9 mouse cellular contexts compared by ENCODE assay signal in genomic region chr1:89104066-89104765, GRCm38 (mm10). TPM values are rescaled to one million over a fixed set of nuclear protein-coding genes. Genes with fewer than 3 reads are reported as not detected.
DNase-seq lines count a peak whose midpoint lies in the region; ATAC-seq lines count a peak whose summit lies in the region.
"Had no signal": no experiment of that assay in that cellular context is flagged by ENCODE, and none has a peak within 500 bp of the region (broad histone marks: within the 10 kb centered on the region; RNA-seq: fewer than 3 reads in every experiment).

No protein-coding gene starts in this region.

- ATAC-seq in intestine, embryonic 16.5 days = no peak
- ATAC-seq in intestine, embryonic 15.5 days = no peak
- no peak for ATAC-seq in stomach, embryonic 14.5 days (ENCODE audit: insufficient number of reproducible peaks, insufficient read depth, low FRiP score, low read depth)

- H3K4me2 ChIP-seq in intestine, embryonic 16.5 days (ENCODE audit: low read depth, low read length) = no peak overlapping the region
- no peak overlapping the region for H3K4me2 ChIP-seq in intestine, embryonic 15.5 days (replicated peaks)
- H3K4me2 ChIP-seq in stomach, embryonic 14.5 days (replicated peaks; ENCODE audit: low read depth, low read length) = no peak overlapping the region

- peak; percentile 52 to 64 for DNase-seq in heart, adult 18-20 months
- DNase-seq in kidney, postnatal 14 days = peak; percentile 86
- no peak for DNase-seq in layer of hippocampus, adult 9-10 months (ENCODE audit: low spot score)
- DNase-seq in layer of hippocampus, postnatal 36 days = no peak
- no peak for DNase-seq in spleen, postnatal 4 days (ENCODE audit: low spot score in 2 of 2)

- H3K27ac ChIP-seq in intestine, embryonic 16.5 days (ENCODE audit: low read length) = peak overlapping the region; percentile 43
- H3K27ac ChIP-seq in intestine, embryonic 15.5 days = no peak overlapping the region
- peak overlapping the region; percentile 7; the same call in 1 of the 2 replicates for H3K27ac ChIP-seq in stomach, embryonic 14.5 days (ENCODE audit: low read length)
- H3K27ac ChIP-seq: macrophage had no signal

- no peaks in the 10 kb centered on the region for H3K36me3 ChIP-seq in intestine, embryonic 16.5 days (ENCODE audit: control insufficient read depth, insufficient read depth, low read length)
- no peaks in the 10 kb centered on the region for H3K36me3 ChIP-seq in intestine, embryonic 15.5 days
- no peaks in the 10 kb centered on the region for H3K36me3 ChIP-seq in stomach, embryonic 14.5 days (ENCODE audit: control insufficient read depth, insufficient read depth, low read length)

- peaks cover 50% of the 10 kb centered on the region for H3K4me1 ChIP-seq in intestine, embryonic 16.5 days (ENCODE audit: control insufficient read depth, insufficient read depth, low read length)
- H3K4me1 ChIP-seq in intestine, embryonic 15.5 days (replicated peaks) = peaks cover 47% of the 10 kb centered on the region
- peaks cover 59% of the 10 kb centered on the region for H3K4me1 ChIP-seq in stomach, embryonic 14.5 days (ENCODE audit: control insufficient read depth, insufficient read depth, low read length)

- WGBS in intestine, embryonic 16.5 days = 70% methylated on average over 13 of the region's 13 CpGs
- 70% methylated on average over 13 of the region's 13 CpGs for WGBS in intestine, embryonic 15.5 days
- 69% methylated on average over 13 of the region's 13 CpGs for WGBS in stomach, embryonic 14.5 days

- no peaks in the 10 kb centered on the region for H3K27me3 ChIP-seq in intestine, embryonic 16.5 days (replicated peaks; ENCODE audit: control insufficient read depth, insufficient read depth, low read length)
- H3K27me3 ChIP-seq in intestine, embryonic 15.5 days (replicated peaks) = no peaks in the 10 kb centered on the region
- H3K27me3 ChIP-seq in stomach, embryonic 14.5 days (ENCODE audit: control insufficient read depth, insufficient read depth, low read length) = no peaks in the 10 kb centered on the region

- no peak overlapping the region for H3K9ac ChIP-seq in intestine, embryonic 16.5 days (ENCODE audit: low read depth, low read length)
- H3K9ac ChIP-seq in intestine, embryonic 15.5 days = no peak overlapping the region
- H3K9ac ChIP-seq in stomach, embryonic 14.5 days (replicated peaks; ENCODE audit: low read depth, low read length) = no peak overlapping the region

- H3K9me3 ChIP-seq in intestine, embryonic 16.5 days (ENCODE audit: control insufficient read depth, low read length) = no peaks in the 10 kb centered on the region
- H3K9me3 ChIP-seq in intestine, embryonic 15.5 days = no peaks in the 10 kb centered on the region
- no peaks in the 10 kb centered on the region for H3K9me3 ChIP-seq in stomach, embryonic 14.5 days (ENCODE audit: control insufficient read depth, low read depth, low read length)

- H3K4me3 ChIP-seq in intestine, embryonic 16.5 days (ENCODE audit: low read length) = no peak overlapping the region
- H3K4me3 ChIP-seq in intestine, embryonic 15.5 days (replicated peaks) = no peak overlapping the region
- H3K4me3 ChIP-seq in stomach, embryonic 14.5 days (ENCODE audit: low read depth, low read length) = no peak overlapping the region

RNA-seq across cellular contexts. Expression of gene Sh3bp4, which starts 34.0 kb away (rescaled TPM):
- 13.5 and 14.2 TPM in 2 replicates for polyA plus RNA-seq in intestine, embryonic 16.5 days (2015; fragmentation: Nextera tagmentation; extraction: Ambion mirVana)
- 16.3 and 17.0 TPM in 2 replicates for polyA plus RNA-seq in intestine, embryonic 15.5 days (2015; fragmentation: Nextera tagmentation; extraction: Ambion mirVana)
- total RNA-seq in heart, adult 18-20 months (2021) = 10 to 100 TPM; 11.2 TPM
- 22.4 and 24.3 TPM in 2 replicates for polyA plus RNA-seq in stomach, embryonic 14.5 days (2014; fragmentation: Nextera tagmentation; extraction: Ambion mirVana)
- total RNA-seq in layer of hippocampus, postnatal 36 days (2021) = 10 to 100 TPM; 23.8 to 24.0 TPM

Comparison
In these comparisons a context has a peak if more than half of its experiments do, and no peak if none do; other contexts are left out.
1. DNase-seq: peak in heart, adult 18-20 months (2 of 2) and kidney, postnatal 14 days (single experiment); none in layer of hippocampus, adult 9-10 months (single experiment), layer of hippocampus, postnatal 36 days (0 of 2) and spleen, postnatal 4 days (0 of 2).